Mouse (Mus musculus) heart, postnatal 0 days (tissue): ENCODE measurements at regions not wholly inside any gene's neighbourhood (a gene's known extent, or its start where the extent isn't known, plus 50 kb on each side); places are given as distances from the start of the nearest gene placed in this dataset.

Source experiments
- CTCF ChIP-seq: IDR thresholded peaks from 2 replicates; pipeline ENCODE4 v1.5.1; 2016; ENCODE audit warnings: antibody characterized with exemption, control low read depth, low read depth
- EP300 ChIP-seq: IDR thresholded peaks from 2 replicates; pipeline ENCODE4 v1.6.1; 2016; ENCODE audit warnings: antibody characterized with exemption, low read depth

DNA sequence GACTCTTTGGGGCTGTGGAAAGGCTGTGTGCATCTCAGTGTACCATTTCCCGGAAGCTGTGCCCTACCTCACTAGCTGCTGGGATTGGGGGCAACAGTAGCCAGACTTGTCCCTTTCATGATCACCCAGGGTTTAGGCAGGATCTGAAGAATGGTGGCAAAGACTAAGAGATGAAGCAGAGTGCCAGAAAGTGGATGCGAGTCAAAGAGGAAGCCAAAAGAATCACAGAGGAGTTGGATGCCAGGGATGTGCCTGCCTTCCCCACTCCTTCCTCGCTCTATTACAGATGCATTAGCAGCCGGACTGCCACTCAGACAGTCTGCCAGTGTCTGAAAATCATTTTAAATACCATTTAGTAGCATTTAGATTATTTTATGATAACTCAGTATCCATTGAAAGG is 271.5 kb upstream of the Slc24a2 start:
- TF ChIP-seq CTCF (no peak), EP300 (no peak)
